Mouse (Mus musculus) intestine, embryonic 16.5 days (tissue): ENCODE results near the gene Lce1a2. TPM values are rescaled to one million over a fixed set of nuclear protein-coding genes. Genes with fewer than 3 reads are reported as not detected.
"Not testable (repeated sequence)": the region's sequence is repeated elsewhere in the genome, so short reads cannot be mapped to it uniquely, and the experiment has no call there.

Experiments used
- ATAC-seq: fragments of 200-750 bp; cut with Nextera tagmentation; 2 replicates; pipeline ENCODE4 v1.8.0; 2017; ENCODE audit warnings: moderate TSS enrichment, moderate library complexity
- H3K27ac ChIP-seq: fragments of 300-500 bp; sonication (generic); 2 replicates; pipeline ENCODE4 v1.5.1; 2014; ENCODE audit warnings: mild to moderate bottlenecking, low read length
- H3K27me3 ChIP-seq: fragments of 300-500 bp; sonication (generic); replicated peaks from 2 replicates; pipeline ENCODE4 v1.6.1; 2014; ENCODE audit warnings: low read length, control low read depth, mixed read lengths; ENCODE audit not compliant: control insufficient read depth, insufficient read depth
- H3K36me3 ChIP-seq: fragments of 300-500 bp; sonication (generic); 2 replicates; pipeline ENCODE4 v1.6.1; 2014; ENCODE audit warnings: low read length, control low read depth; ENCODE audit not compliant: control insufficient read depth, insufficient read depth
- H3K4me1 ChIP-seq: fragments of 300-500 bp; sonication (generic); 2 replicates; pipeline ENCODE4 v1.6.1; 2014; ENCODE audit warnings: low read length, control low read depth, mixed read lengths; ENCODE audit not compliant: control insufficient read depth, insufficient read depth
- H3K4me2 ChIP-seq: fragments of 300-500 bp; sonication (generic); 2 replicates; pipeline ENCODE4 v1.6.1; 2014; ENCODE audit warnings: low read depth, low read length, control low read depth
- H3K4me3 ChIP-seq: fragments of 300-500 bp; sonication (generic); 2 replicates; pipeline ENCODE4 v1.5.1; 2014; ENCODE audit warnings: mild to moderate bottlenecking, low read length
- H3K9ac ChIP-seq: fragments of 300-500 bp; sonication (generic); 2 replicates; pipeline ENCODE4 v1.6.1; 2014; ENCODE audit warnings: low read depth, low read length
- H3K9me3 ChIP-seq: fragments of 300-500 bp; sonication (generic); 2 replicates; pipeline ENCODE4 v1.6.1; 2016; ENCODE audit warnings: low read length, control low read depth; ENCODE audit not compliant: control insufficient read depth
- WGBS: fragments of 180-500 bp; shearing (Covaris S2); extraction: QIAGEN DNeasy Blood & Tissue Kit; methylation state at CpG from one replicate; pipeline ENCODE4 v1.1.7; 2014; 5-methylcytosine and 5-hydroxymethylcytosine counted together
- polyA plus RNA-seq: library from polyadenylated mRNA; unstranded; fragments of >200 nt; fragmentation: Nextera tagmentation; extraction: Ambion mirVana; gene quantifications from 2 replicates; pipeline ENCODE4 v1.2.1, GENCODE M21; 2015

The Lce1a2 gene
- polyA plus RNA-seq = not detected in 2 replicates

- Histone ChIP-seq H3K4me3 (no peak within 1 kb of the TSS), H3K4me2 (no peak within 1 kb of the TSS), H3K4me1 (no peaks in the 10 kb centered on the region), H3K27me3 (no peaks in the 10 kb centered on the region), H3K9ac (no peak within 1 kb of the TSS), H3K36me3 (no peaks in the 10 kb centered on the region), H3K9me3 (no peaks in the 10 kb centered on the region), H3K27ac (no peak within 1 kb of the TSS)
- ATAC-seq = no peak
These were observed at the start of gene Lce1a2 for GRCm38 (mm10) chr3:92670215-92670614. TSS of gene Lce1a2 (minus strand) at chr3:92670315.

- H3K4me1 ChIP-seq = no peaks in the 10 kb centered on the region
- no peak for ATAC-seq
These were observed 45.0 kb upstream of the Lce1a2 start for GRCm38 (mm10) chr3:92715122-92715521.

DNA sequence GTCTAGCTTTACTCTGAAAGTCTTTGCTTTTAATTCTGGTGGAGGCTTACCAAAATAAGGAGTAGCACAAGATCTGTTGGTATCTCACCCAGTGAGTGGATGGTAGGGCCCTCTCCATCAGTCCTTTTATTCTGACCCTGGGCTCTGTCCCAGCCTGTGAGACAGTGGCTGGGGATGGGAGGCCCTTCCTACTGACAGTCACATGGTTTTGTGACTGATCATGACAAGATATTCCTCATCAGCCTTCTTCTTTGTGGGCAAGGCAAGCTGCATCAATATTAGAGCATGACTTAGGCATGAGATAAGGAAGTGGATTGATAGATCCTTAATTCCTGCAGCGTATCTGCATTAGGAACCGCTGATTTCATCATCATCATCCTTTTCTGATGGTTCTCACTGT, 38.9 kb upstream of the Lce1a2 start, which contains the start of gene Lce1e:
Gene Lce1e (minus strand): TSS at position 101 of the 400 bp plus-strand sequence.
- Histone ChIP-seq H3K27me3 (no peaks in the 10 kb centered on the region), H3K27ac (no peak within 1 kb of the TSS), H3K4me1 (no peaks in the 10 kb centered on the region), H3K4me2 (no peak within 1 kb of the TSS), H3K9ac (no peak within 1 kb of the TSS), H3K4me3 (no peak within 1 kb of the TSS), H3K36me3 (no peaks in the 10 kb centered on the region), H3K9me3 (no peaks in the 10 kb centered on the region)
- 87% methylated on average over 2 of the region's 2 CpGs for WGBS
- ATAC-seq = no peak

More at GRCm38 (mm10) chr3:92715122-92715521, 45.0 kb upstream of the Lce1a2 start:
- no peaks in the 10 kb centered on the region for H3K36me3 ChIP-seq
- H3K27me3 ChIP-seq = no peaks in the 10 kb centered on the region
- no peaks in the 10 kb centered on the region for H3K9me3 ChIP-seq
- H3K9ac ChIP-seq = no peak overlapping the region
- no peak overlapping the region for H3K4me3 ChIP-seq
- no peak overlapping the region for H3K4me2 ChIP-seq
- no peak overlapping the region for H3K27ac ChIP-seq

- Histone ChIP-seq H3K4me2 (no peak overlapping the region), H3K9ac (no peak overlapping the region), H3K27me3 (no peaks in the 10 kb centered on the region), H3K27ac (no peak overlapping the region), H3K9me3 (no peaks in the 10 kb centered on the region), H3K4me1 (no peaks in the 10 kb centered on the region), H3K4me3 (no peak overlapping the region), H3K36me3 (no peaks in the 10 kb centered on the region)
- ATAC-seq = no peak
- WGBS = 31% methylated on average over 1 of the region's 1 CpGs
These were observed 24.5 kb upstream of the Lce1a2 start for GRCm38 (mm10) chr3:92694613-92695012.

- no peak overlapping the region for H3K9ac ChIP-seq
- no peak overlapping the region for H3K4me2 ChIP-seq
- no peak overlapping the region for H3K27ac ChIP-seq
- no peaks in the 10 kb centered on the region for H3K4me1 ChIP-seq
- H3K27me3 ChIP-seq = no peaks in the 10 kb centered on the region
- no peaks in the 10 kb centered on the region for H3K36me3 ChIP-seq
- H3K4me3 ChIP-seq = no peak overlapping the region
- H3K9me3 ChIP-seq = no peaks in the 10 kb centered on the region
- ATAC-seq = no peak
These were observed 21.6 kb upstream of the Lce1a2 start for GRCm38 (mm10) chr3:92691688-92692087.

DNA sequence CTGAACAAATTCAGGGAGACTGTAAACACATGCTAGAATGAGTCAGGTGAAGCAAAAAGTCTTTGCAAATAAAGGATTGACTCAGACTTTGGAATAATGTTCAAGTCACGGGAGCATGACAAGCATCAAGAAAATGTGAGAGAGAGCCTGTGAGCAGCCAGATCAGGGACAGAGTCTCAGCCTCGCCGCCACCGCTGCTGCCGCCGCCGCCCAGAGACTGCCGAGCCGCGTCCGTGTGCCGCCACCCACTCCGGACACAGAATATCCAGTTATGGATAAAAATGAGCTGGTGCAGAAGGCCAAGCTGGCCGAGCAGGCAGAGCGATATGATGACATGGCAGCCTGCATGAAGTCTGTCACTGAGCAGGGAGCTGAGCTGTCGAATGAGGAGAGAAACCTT, 19.0 kb upstream of the Lce1a2 start:
- ATAC-seq = not testable (repeated sequence)

DNA sequence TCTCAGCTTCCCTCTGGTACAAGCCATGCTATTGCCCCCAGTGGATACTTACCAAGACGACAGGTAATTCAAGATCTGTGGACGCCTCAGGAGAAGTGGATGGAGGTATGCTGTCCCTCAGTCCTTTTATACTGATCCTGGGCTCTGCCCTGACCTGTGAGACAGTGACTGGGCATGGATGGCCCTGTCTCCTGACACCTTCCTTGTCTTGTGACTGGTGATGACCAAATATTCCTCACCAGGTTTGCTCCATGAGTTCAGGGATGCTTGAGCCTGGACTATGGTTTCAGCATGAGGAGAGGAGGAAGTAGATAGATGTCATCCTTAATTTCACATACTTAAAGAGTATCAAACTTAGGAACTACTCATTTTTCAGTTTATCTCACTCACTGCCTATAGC, 17.0 kb upstream of the Lce1a2 start, which contains the start of gene Lce1d:
Gene Lce1d (minus strand): TSS at position 101 of the 400 bp plus-strand sequence.
- no peaks in the 10 kb centered on the region for H3K4me1 ChIP-seq
- H3K4me2 ChIP-seq = no peak within 1 kb of the TSS
- H3K9me3 ChIP-seq = no peaks in the 10 kb centered on the region
- no peak within 1 kb of the TSS for H3K4me3 ChIP-seq
- no peaks in the 10 kb centered on the region for H3K36me3 ChIP-seq
- WGBS = 68% methylated on average over 2 of the region's 2 CpGs
- H3K27ac ChIP-seq = no peak within 1 kb of the TSS
- ATAC-seq = no peak
- H3K9ac ChIP-seq = no peak within 1 kb of the TSS
- H3K27me3 ChIP-seq = no peaks in the 10 kb centered on the region

More for the DNA sequence above, 19.0 kb upstream of the Lce1a2 start:
- H3K27me3 ChIP-seq, H3K4me3 ChIP-seq, H3K36me3 ChIP-seq, H3K9ac ChIP-seq, H3K27ac ChIP-seq, H3K9me3 ChIP-seq, H3K4me1 ChIP-seq, H3K4me2 ChIP-seq: not testable (repeated sequence)
- 78% methylated on average over 16 of the region's 16 CpGs for WGBS

DNA sequence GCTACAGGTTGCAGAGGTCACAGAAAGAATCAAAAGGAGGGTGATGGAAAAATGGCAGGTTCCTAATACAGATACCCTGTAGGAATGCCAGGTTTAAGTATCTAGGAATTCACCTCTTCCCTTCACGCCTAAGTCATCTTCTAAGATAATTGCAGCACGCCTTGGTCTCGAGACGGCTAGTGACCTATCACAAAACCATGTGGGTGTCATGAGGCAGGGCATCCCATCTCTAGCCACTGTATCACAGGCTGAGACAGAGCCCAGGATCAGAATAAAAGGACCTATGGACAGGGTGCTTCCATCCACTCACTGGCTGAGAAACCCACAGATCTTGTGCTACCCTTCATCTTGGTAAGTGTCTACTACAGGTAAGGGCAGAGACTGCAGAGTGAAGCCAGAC, 8.8 kb upstream of the Lce1a2 start, which contains the start of gene Lce1c:
Gene Lce1c (plus strand): TSS at position 301 of the 400 bp plus-strand sequence.
- WGBS = 89% methylated on average over 4 of the region's 4 CpGs
- no peak within 1 kb of the TSS for H3K9ac ChIP-seq
- H3K4me2 ChIP-seq = no peak within 1 kb of the TSS
- H3K9me3 ChIP-seq = no peaks in the 10 kb centered on the region
- no peak within 1 kb of the TSS for H3K4me3 ChIP-seq
- no peak within 1 kb of the TSS for H3K27ac ChIP-seq
- ATAC-seq = no peak
- no peaks in the 10 kb centered on the region for H3K36me3 ChIP-seq
- H3K27me3 ChIP-seq = no peaks in the 10 kb centered on the region
- H3K4me1 ChIP-seq = no peaks in the 10 kb centered on the region

DNA sequence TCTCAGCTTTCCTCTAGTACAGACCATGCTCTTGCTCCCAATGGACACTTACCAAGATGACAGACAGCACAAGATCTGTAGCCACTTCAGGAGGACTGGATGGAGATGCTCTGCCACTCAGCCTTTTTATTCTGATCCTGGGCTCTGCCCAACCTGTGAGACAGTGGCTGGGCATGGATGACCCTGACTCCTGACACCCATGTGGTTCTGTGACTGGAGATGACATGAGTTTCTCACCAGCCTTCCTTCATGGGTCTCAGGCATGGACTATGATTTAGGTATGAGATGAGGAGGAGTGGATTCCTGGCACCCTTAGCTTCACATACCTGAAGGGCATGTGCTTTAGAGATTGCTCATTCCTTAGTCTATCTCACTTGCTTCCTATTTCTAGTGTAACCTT, 13.3 kb downstream of the Lce1a2 start, which contains the start of gene Lce1b:
Gene Lce1b (minus strand): TSS at position 101 of the 400 bp plus-strand sequence.
- no peak for ATAC-seq
- no peaks in the 10 kb centered on the region for H3K4me1 ChIP-seq
- H3K9ac ChIP-seq = no peak within 1 kb of the TSS
- no peak within 1 kb of the TSS for H3K4me2 ChIP-seq
- H3K27ac ChIP-seq = no peak within 1 kb of the TSS
- no peak within 1 kb of the TSS for H3K4me3 ChIP-seq
- H3K36me3 ChIP-seq = no peaks in the 10 kb centered on the region
- H3K9me3 ChIP-seq = no peaks in the 10 kb centered on the region
- no peaks in the 10 kb centered on the region for H3K27me3 ChIP-seq

GRCm38 (mm10) chr3:92648207-92648606, 21.9 kb downstream of the Lce1a2 start, which contains the start of gene Lce1a1:
TSS of gene Lce1a1 (minus strand) at chr3:92648307.
- Histone ChIP-seq H3K36me3 (no peaks in the 10 kb centered on the region), H3K4me2 (no peak within 1 kb of the TSS), H3K27me3 (no peaks in the 10 kb centered on the region), H3K9ac (no peak within 1 kb of the TSS), H3K27ac (no peak within 1 kb of the TSS), H3K9me3 (no peaks in the 10 kb centered on the region), H3K4me3 (no peak within 1 kb of the TSS), H3K4me1 (no peaks in the 10 kb centered on the region)
- 81% methylated on average over 1 of the region's 1 CpGs for WGBS
- no peak for ATAC-seq
